Mouse (Mus musculus) C2C12 (cell line): ENCODE data around the gene Ccl6. TPM values are rescaled to one million over a fixed set of nuclear protein-coding genes. Genes with fewer than 3 reads are reported as not detected.

Source experiments
- H3K27me3 ChIP-seq: one replicate; pipeline ENCODE4 v1.6.1; 2011; ENCODE audit not compliant: control insufficient read depth, insufficient read depth, insufficient read length
- H3K36me3 ChIP-seq: one replicate; pipeline ENCODE4 v1.6.1; 2011; ENCODE audit not compliant: control insufficient read depth, insufficient read depth
- H3K4me3 ChIP-seq: one replicate; pipeline ENCODE4 v1.5.1; 2011; ENCODE audit warnings: mild to moderate bottlenecking, control low read depth; ENCODE audit not compliant: poor library complexity, insufficient read depth, severe bottlenecking
- H3K79me2 ChIP-seq: one replicate; pipeline ENCODE4 v1.6.1; 2011; ENCODE audit not compliant: control insufficient read depth, insufficient read depth
- H3K79me3 ChIP-seq: one replicate; pipeline ENCODE4 v1.6.1; 2011; ENCODE audit warnings: low read depth, control low read depth
- H3ac ChIP-seq: one replicate; pipeline ENCODE3; 2011; ENCODE audit warnings: low read depth; ENCODE audit not compliant: control insufficient read depth, insufficient read length
- CEBPB ChIP-seq: IDR thresholded peaks from one replicate; pipeline ENCODE4 v1.6.1; 2011; ENCODE audit warnings: low read depth, mild to moderate bottlenecking, control low read depth, moderate library complexity
- CTCF ChIP-seq: IDR thresholded peaks from one replicate; pipeline ENCODE4 v1.5.1; 2011; ENCODE audit not compliant: control insufficient read depth, insufficient read depth, insufficient read length
- FOSL1 ChIP-seq: IDR thresholded peaks from one replicate; pipeline ENCODE4 v1.8.0; 2011; ENCODE audit warnings: mild to moderate bottlenecking, low read length; ENCODE audit not compliant: poor library complexity, insufficient read depth, severe bottlenecking
- MAX ChIP-seq: IDR thresholded peaks from one replicate; pipeline ENCODE4 v1.6.1; 2011; ENCODE audit warnings: mild to moderate bottlenecking, control low read depth
- MYOD1 ChIP-seq: IDR thresholded peaks from one replicate; pipeline ENCODE4 v1.6.1; 2011; ENCODE audit warnings: low read depth; ENCODE audit not compliant: control insufficient read depth, insufficient read length
- MYOG ChIP-seq: IDR thresholded peaks from one replicate; pipeline ENCODE4 v1.6.1; 2011; ENCODE audit not compliant: control insufficient read depth, insufficient read length; ENCODE audit errors: extremely low read depth
- USF1 ChIP-seq: IDR thresholded peaks from one replicate; pipeline ENCODE4 v1.6.1; 2011; ENCODE audit warnings: low read depth, mild to moderate bottlenecking, control low read depth, moderate library complexity
- polyA plus RNA-seq: library from polyadenylated mRNA; unstranded; fragments of >200 nt; fragmentation: generic; extraction: Trizol; gene quantifications from one replicate; pipeline ENCODE4 v1.2.1, GENCODE M21; 2012; ENCODE audit warnings: missing spikeins

Ccl6 gene
- polyA plus RNA-seq, 1 experiment: not detected

DNA sequence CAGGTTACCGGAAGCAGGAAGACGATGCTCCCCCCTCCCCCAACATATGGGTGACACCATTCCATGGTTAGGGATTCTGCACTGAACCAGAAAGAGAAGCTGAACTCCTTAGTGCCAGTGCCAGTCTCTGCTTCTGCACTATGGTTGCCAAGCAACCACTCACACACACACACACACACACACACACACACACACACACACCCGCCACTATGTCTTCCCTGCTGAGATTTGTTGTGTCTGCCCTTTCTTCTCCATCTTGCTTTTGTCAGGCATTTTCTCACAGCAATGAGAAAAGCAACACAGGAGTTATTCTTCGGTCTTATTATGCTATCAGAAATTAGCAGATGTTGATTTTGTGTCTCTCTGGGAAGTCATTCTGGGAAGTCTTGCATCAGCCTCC, 41.5 kb upstream of the Ccl6 start:
- no peaks in the 10 kb centered on the region for H3K36me3 ChIP-seq
- no peaks in the 10 kb centered on the region for H3K27me3 ChIP-seq
- H3K4me3 ChIP-seq: no peak overlapping the region
- H3ac ChIP-seq: no peak overlapping the region
- no peaks in the 10 kb centered on the region for H3K79me2 ChIP-seq
- TF ChIP-seq CEBPB (no peak), USF1 (no peak), MYOG (no peak), MAX (no peak), MYOD1 (no peak), CTCF (no peak), FOSL1 (no peak)
- H3K79me3 ChIP-seq: no peaks in the 10 kb centered on the region

DNA sequence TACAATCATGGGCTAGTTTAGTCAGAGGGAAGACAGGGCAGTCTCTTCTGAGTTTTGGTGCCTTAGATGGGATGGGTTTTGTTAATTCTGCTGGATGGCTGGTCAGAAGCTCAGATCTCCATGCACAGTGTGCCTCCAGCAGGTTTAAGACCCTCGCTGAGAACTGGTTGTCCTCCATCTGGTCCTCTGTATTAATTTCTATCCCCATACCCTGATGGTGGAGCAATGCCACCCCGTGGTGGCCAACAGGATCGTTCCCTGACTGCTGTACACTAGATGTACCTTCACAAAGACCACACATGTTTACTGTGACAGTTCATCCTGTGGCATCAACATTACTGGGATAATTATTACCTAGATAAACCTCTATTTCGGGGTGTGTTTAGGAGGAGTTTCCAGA, 39.9 kb upstream of the Ccl6 start:
- no peak for TF ChIP-seq CEBPB
- peak; percentile 44 for TF ChIP-seq CTCF
- no peak for TF ChIP-seq FOSL1
- no peak for TF ChIP-seq USF1
- H3K4me3 ChIP-seq: no peak overlapping the region
- H3K79me2 ChIP-seq: no peaks in the 10 kb centered on the region
- H3ac ChIP-seq: no peak overlapping the region
- no peaks in the 10 kb centered on the region for H3K27me3 ChIP-seq
- H3K36me3 ChIP-seq: no peaks in the 10 kb centered on the region
- H3K79me3 ChIP-seq: no peaks in the 10 kb centered on the region

DNA sequence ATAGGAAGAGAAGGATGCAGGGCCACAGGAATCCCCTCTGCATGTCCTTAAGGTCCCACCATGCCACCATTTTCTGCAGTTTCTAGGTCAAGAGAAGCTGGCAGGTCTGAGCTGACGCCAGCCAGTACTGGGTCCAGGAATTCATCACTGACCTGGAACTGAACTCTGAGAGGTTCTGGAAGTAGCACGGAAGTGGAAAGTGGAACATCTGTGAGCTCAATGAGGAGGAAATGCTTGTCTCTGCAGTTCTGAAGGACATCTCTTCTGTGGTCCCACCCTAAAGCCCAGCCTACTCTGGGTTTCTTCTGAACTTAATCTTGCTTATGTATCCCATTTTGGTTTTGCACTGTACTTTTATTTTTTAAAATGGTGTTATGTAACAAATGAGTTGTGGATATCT, 38.2 kb upstream of the Ccl6 start:
- H3K27me3 ChIP-seq: no peaks in the 10 kb centered on the region
- H3K79me2 ChIP-seq: no peaks in the 10 kb centered on the region
- TF ChIP-seq CTCF (no peak), MYOG (no peak), USF1 (no peak)
- no peaks in the 10 kb centered on the region for H3K79me3 ChIP-seq
- no peaks in the 10 kb centered on the region for H3K36me3 ChIP-seq
- no peak overlapping the region for H3K4me3 ChIP-seq
- no peak overlapping the region for H3ac ChIP-seq

DNA sequence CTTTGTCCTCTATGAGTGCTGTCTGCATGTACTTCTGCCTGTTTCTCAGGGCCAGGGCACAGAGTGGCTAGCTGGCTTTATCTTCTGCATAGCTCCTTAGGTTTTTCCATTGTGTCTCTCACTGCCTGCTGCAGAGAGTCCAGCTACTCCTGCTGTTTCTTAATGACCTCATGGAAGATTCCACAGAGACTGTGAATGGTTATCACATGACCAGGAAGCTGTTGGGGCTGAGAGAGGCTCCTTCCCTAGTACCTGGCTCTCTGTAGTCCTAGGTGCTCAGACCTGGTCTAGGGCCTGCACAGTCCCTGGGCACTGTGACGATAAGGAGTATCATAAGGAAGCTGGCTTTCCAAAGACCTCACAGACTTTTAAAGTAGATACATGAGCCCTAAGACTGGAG, 37.7 kb upstream of the Ccl6 start:
- TF ChIP-seq MAX (no peak), FOSL1 (no peak), CEBPB (no peak), CTCF (no peak), MYOG (no peak), USF1 (no peak), MYOD1 (no peak)
- H3ac ChIP-seq: no peak overlapping the region
- H3K27me3 ChIP-seq: no peaks in the 10 kb centered on the region
- H3K79me2 ChIP-seq: no peaks in the 10 kb centered on the region
- H3K36me3 ChIP-seq: no peaks in the 10 kb centered on the region
- H3K79me3 ChIP-seq: no peaks in the 10 kb centered on the region
- H3K4me3 ChIP-seq: no peak overlapping the region

DNA sequence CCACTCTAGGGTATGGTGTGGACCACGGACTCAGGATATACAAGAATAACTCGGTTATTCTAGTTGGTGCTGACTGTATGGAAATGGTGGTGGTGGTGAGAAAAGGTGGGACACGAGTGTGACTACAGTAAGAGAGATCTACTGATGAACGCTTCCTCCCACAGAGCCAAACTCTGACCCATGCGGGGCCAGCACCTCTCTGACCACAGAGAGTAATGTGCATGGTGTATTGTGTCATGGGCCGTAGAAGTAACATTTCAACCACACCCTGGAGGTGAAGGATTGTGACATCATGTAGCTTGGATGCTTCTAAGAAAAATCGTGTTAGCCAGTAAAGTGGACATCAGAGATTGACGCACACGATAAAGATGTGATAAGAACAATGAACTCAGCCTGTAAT, 35.9 kb upstream of the Ccl6 start:
- Histone ChIP-seq H3K79me3 (no peaks in the 10 kb centered on the region), H3K4me3 (no peak overlapping the region), H3ac (no peak overlapping the region), H3K36me3 (no peaks in the 10 kb centered on the region), H3K79me2 (no peaks in the 10 kb centered on the region), H3K27me3 (no peaks in the 10 kb centered on the region)
- TF ChIP-seq MYOG (no peak), MYOD1 (no peak), CEBPB (no peak), FOSL1 (no peak), MAX (no peak), CTCF (no peak), USF1 (no peak)

DNA sequence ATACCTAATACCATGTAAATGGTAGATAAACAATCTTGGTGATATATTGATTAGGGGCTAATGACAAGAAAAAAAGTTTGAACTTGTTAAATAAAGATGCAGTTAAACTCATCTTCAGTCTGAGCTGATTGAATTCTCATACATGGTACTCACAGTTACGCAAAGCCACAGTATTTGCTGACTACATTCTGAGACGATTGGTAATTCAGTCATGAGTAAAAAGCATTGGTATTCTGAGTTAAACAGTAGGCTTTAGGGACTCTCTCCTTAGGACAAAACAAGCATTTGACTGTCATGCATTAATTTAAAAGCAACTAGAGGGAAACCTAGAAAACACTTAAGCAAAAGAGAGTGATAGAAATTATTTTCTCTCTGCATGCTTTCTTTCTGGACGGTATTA, 30.7 kb upstream of the Ccl6 start:
- Histone ChIP-seq H3ac (no peak overlapping the region), H3K36me3 (no peaks in the 10 kb centered on the region), H3K79me3 (no peaks in the 10 kb centered on the region), H3K79me2 (no peaks in the 10 kb centered on the region), H3K27me3 (no peaks in the 10 kb centered on the region), H3K4me3 (no peak overlapping the region)
- TF ChIP-seq USF1 (no peak), CEBPB (peak; percentile 30), CTCF (no peak)
